Mouse (Mus musculus): ENCODE results near the gene Cox10.

DNA sequence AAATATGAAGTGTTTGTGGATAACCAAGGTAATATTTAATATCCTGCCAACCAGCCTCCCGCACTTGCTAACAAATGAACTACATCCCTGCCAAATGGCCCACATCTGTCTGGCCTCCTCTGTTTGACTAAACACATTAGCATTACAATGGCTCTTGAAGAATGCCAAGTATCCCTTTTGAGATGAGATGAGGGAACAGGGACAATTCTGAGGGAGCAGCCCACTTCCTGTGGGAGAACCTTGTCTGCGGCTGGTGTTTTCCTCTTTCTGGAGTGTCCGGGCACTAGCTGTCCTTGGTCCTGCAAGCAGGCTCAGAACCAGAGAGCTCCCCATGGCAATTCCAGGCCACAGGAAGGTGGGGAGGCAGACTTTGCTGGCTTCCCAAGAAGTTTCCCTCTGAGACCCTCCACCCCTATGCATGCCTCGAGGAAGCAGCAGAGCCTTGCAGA lies 126.5 kb downstream of the Cox10 start:
- TF ChIP-seq GATA1 (IDR thresholded peaks at IDR 0.05; ENCODE audit: borderline replicate concordance, low read length), result no peak
- TF ChIP-seq FLI1 (IDR thresholded peaks at IDR 0.05; ENCODE audit: low read length), result no peak

Measured in megakaryocyte, embryonic 14.5 days (primary cell).